Mouse (Mus musculus): ENCODE results near the gene Gpr85.

The Gpr85 gene

DNA sequence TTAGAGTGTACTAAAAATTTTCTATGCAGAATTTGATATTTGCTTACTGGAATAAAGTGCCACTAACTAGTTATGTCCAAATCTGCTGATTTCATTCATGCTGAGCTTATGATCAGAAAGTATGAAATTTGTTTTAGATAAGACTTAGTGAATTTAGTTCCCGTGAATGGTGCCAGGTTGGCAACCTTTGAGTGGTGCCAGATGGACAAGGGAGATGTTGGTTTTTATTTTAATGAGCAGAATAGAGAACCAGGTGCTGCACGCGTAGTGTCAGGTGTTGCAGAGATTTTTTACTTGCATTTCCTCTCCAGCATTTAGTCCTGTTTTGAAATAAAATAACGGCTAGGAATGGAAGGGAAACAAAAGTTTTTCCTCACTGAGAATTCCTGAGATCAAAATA, 27.6 kb downstream of the Gpr85 start:
- no peak for DNase-seq

DNA sequence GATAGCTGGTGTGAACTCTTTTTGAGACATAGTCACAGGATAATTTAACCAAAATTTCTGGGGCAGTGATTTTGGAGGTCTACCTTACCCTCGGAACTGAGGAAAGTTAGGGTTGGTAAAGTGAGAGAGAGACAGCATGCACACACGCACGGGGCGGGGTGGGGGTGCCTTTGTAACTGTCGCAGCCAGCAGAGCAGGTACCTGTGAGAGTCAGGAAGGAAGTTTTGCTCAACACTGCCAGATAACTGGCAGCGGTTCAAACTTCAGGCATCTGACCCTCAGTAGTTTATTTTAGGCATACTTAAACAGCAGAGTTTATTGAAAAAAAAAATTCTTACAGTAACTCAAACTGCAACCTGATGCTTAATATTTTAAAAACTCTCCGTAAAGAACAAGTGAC, 39.7 kb downstream of the Gpr85 start:
- DNase-seq = no peak

DNA sequence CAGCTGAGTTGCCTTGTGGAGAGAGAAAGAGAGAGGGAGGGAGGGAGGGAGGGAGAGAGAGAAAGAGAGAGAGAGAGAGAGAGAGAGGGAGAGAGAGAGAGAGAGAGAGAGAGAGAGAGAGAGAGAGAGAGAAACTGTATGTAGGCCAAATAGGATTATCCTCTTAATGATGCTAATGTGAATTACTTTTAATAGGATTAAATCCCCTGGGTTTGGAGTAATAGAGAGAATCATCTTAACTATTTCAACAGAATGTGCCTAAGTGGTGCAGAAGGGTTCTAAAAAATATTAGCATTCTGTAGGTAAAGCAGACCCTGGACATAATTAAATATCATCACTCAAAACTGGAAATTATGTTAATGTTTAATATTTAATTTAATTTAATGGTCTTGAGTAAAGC, 42.4 kb downstream of the Gpr85 start:
- DNase-seq = peak; percentile 61

All from retina, postnatal 1 day (tissue).